Mouse (Mus musculus): Measurements from ENCODE around the gene Eln.

DNA sequence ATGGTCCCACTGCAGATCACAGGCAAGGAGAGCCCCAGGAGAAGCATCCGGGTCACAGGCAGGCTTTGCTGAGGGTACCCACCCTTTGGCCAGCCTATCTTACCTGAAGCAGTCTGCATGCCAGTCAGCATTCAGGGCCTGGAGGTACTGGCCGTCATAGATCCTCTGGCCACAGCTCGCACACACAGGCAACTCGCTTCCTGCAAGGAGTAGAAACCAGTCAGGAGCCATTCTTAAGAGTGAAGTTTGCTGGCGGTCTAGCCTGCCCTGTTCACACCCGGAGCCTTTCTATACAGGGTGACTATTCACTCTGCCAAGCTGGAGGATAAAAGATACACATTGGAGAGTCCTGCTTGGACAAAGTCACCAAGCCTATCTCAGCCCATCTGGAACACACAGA, 60.6 kb downstream of the Eln start:
- no peak for TF ChIP-seq CTCF (IDR thresholded peaks at IDR 0.05; ENCODE audit: low read depth, low read length)
- TF ChIP-seq GATA1 (IDR thresholded peaks at IDR 0.05; ENCODE audit: borderline replicate concordance, low read length): no peak
- TF ChIP-seq GATA2 (IDR thresholded peaks at IDR 0.05; ENCODE audit: borderline replicate concordance, low read depth, low read length): no peak
- TF ChIP-seq POLR2AphosphoS5 (IDR thresholded peaks at IDR 0.05; ENCODE audit: insufficient replicate concordance, low read depth, low read length): no peak
